Mouse (Mus musculus): Measurements from ENCODE around the gene Slc25a10. TPM values are rescaled to one million over a fixed set of nuclear protein-coding genes. Genes with fewer than 3 reads are reported as not detected.
A peak's percentile ranks its signal among the peaks of the same experiment; 100 is the strongest.

Slc25a10 gene
- total and polyA plus RNA-seq, 3 experiments, result 52.0 to 53.6 TPM; not detected in 1

DNA sequence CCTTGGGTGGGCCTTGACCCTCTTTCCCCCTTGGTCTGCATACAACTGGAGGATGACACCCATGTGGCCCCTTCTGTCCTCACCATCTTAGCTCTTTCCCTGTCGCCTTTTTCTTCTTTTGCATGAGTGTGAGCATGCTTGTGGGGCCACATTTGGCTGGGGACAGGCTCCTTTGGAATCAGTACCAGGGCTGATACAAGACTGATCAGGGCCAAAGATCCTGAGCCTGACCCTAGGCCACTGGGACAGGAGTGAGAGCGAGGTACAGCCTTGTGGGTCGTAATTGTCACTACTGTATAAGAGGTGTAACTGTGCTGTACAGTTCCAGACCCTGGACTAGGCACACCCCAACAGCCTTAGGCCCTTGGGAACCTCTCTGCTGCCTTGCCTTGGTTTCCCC is 2.3 kb downstream of the Slc25a10 start:
- no peak for DNase-seq (ENCODE audit: low read depth, low spot score)
- H3K27ac ChIP-seq (ENCODE audit: control insufficient read depth, low read depth, low read length), result no peak overlapping the region
- no peak overlapping the region for H3K9ac ChIP-seq (ENCODE audit: control insufficient read depth, low read depth, low read length, poor library complexity, severe bottlenecking)
- H3K9me3 ChIP-seq (replicated peaks; ENCODE audit: insufficient read depth, low read length), result no peaks in the 10 kb centered on the region
- H3K4me3 ChIP-seq (ENCODE audit: control insufficient read depth in 1 of 2, insufficient read depth in 1 of 2, low read depth in 2 of 2, low read length in 2 of 2), result no peak overlapping the region
- H3K79me2 ChIP-seq (ENCODE audit: control insufficient read depth, insufficient read depth, low read length, poor library complexity), result peaks cover 19% of the 10 kb centered on the region
- TF ChIP-seq POLR2AphosphoS2 (IDR thresholded peaks at IDR 0.05; ENCODE audit: low read length) (no peak), ZKSCAN1 (IDR thresholded peaks at IDR 0.05; ENCODE audit: low read depth, low read length) (no peak)
- peaks cover 0 to 20% of the 10 kb centered on the region in 2 experiments; a peak in 2 of 4 replicates for H3K4me1 ChIP-seq (ENCODE audit: control insufficient read depth in 1 of 2, insufficient read depth in 2 of 2, low read length in 2 of 2)
- H3K36me3 ChIP-seq (ENCODE audit: control insufficient read depth in 1 of 2, insufficient read depth in 2 of 2, low read length in 2 of 2), result peaks cover 0 to 11% of the 10 kb centered on the region in 2 experiments; a peak in 2 of 4 replicates
- H3K27me3 ChIP-seq (ENCODE audit: control insufficient read depth in 1 of 2, insufficient read depth in 2 of 2, low read length in 2 of 2), result no peaks in the 10 kb centered on the region

DNA sequence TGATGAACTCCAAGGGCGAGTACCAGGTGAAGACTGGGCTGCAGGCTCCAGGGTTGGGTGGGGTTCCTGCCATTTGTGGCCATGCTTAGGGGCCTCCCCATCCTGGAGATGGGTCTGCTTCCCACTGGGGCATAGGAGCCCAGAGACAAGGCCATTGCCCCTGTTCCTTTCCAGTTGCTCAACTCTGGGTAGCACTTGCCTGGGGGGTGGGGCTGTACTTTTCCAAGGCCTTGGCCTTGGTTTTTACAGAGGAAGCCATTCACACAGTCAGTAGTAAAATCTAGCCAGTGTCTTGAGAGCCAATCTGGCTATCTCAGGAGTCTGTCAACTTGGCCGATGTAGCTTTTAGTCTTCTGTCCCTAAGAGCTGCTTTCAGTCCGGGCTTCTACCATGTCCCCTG is 5.8 kb downstream of the Slc25a10 start:
- 0 out of 4 replicates have a peak, but pooled peaks cover 0 to 4% of the 10 kb centered on the region in 2 experiments for H3K4me1 ChIP-seq (ENCODE audit: control insufficient read depth in 1 of 2, insufficient read depth in 2 of 2, low read length in 2 of 2)
- H3K27me3 ChIP-seq (ENCODE audit: control insufficient read depth in 1 of 2, insufficient read depth in 2 of 2, low read length in 2 of 2), result no peaks in the 10 kb centered on the region
- no peak for DNase-seq (ENCODE audit: low read depth, low spot score)
- no peaks in the 10 kb centered on the region for H3K9me3 ChIP-seq (replicated peaks; ENCODE audit: insufficient read depth, low read length)
- 0 out of 4 replicates have a peak, but pooled peaks of 1 of the 2 experiments have one; percentile 1 for TF ChIP-seq POLR2A (IDR thresholded peaks at IDR 0.05; ENCODE audit: control insufficient read depth in 1 of 2, insufficient read depth in 1 of 2, low read depth in 1 of 2, low read length in 2 of 2, poor library complexity in 1 of 2)
- TF ChIP-seq MEF2A (IDR thresholded peaks at IDR 0.05; ENCODE audit: extremely low read depth, insufficient replicate concordance, low read depth, low read length, poor library complexity, severe bottlenecking), result no peak
- H3K9ac ChIP-seq (ENCODE audit: control insufficient read depth, low read depth, low read length, poor library complexity, severe bottlenecking), result no peak overlapping the region
- H3K79me2 ChIP-seq (ENCODE audit: control insufficient read depth, insufficient read depth, low read length, poor library complexity), result peaks cover 10% of the 10 kb centered on the region
- no peaks in the 10 kb centered on the region; a peak in 1 of 4 replicates for H3K36me3 ChIP-seq (ENCODE audit: control insufficient read depth in 1 of 2, insufficient read depth in 2 of 2, low read length in 2 of 2)
- H3K4me3 ChIP-seq (ENCODE audit: control insufficient read depth in 1 of 2, insufficient read depth in 1 of 2, low read depth in 2 of 2, low read length in 2 of 2), result no peak overlapping the region
- H3K27ac ChIP-seq (ENCODE audit: control insufficient read depth, low read depth, low read length), result no peak overlapping the region

DNA sequence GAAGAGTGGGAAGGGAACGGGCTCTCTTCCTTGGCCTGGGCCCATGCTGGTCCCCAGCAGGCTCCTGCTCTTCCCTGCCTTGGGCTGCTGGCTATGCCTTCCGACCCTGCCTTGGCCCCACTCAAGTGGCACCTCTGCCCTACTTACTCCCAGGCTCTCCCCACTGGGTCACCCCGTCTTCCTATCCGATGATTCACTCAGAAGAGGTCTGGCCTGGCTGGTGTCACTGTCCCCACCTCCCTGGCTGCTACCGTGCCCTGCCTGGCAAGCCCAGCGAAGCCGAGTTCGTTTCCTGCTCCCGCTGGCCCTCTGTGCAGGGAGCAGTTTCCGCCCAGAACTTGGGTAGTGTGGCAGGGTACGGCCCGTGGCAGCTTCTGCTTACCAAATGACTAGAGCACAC is 6.6 kb downstream of the Slc25a10 start:
- H3K9ac ChIP-seq (ENCODE audit: control insufficient read depth, low read depth, low read length, poor library complexity, severe bottlenecking), result no peak overlapping the region
- no peak overlapping the region for H3K4me3 ChIP-seq (ENCODE audit: control insufficient read depth in 1 of 2, insufficient read depth in 1 of 2, low read depth in 2 of 2, low read length in 2 of 2)
- H3K27me3 ChIP-seq (ENCODE audit: control insufficient read depth in 1 of 2, insufficient read depth in 2 of 2, low read length in 2 of 2), result no peaks in the 10 kb centered on the region
- H3K4me1 ChIP-seq (ENCODE audit: control insufficient read depth in 1 of 2, insufficient read depth in 2 of 2, low read length in 2 of 2), result no peaks in the 10 kb centered on the region
- TF ChIP-seq ZC3H11A (IDR thresholded peaks at IDR 0.05; ENCODE audit: low read depth, low read length) (no peak), KAT2A (conservative IDR thresholded peaks at IDR 0.05; ENCODE audit: low read depth, low read length) (no peak), TCF12 (IDR thresholded peaks at IDR 0.05; ENCODE audit: low read depth, low read length) (no peak), MXI1 (IDR thresholded peaks at IDR 0.05; ENCODE audit: low read depth, low read length) (no peak)
- peaks cover 3% of the 10 kb centered on the region; the same call in 1 of the 2 replicates for H3K79me2 ChIP-seq (ENCODE audit: control insufficient read depth, insufficient read depth, low read length, poor library complexity)
- DNase-seq (ENCODE audit: low read depth, low spot score), result no peak
- H3K36me3 ChIP-seq (ENCODE audit: control insufficient read depth in 1 of 2, insufficient read depth in 2 of 2, low read length in 2 of 2), result no peaks in the 10 kb centered on the region
- no peak overlapping the region for H3K27ac ChIP-seq (ENCODE audit: control insufficient read depth, low read depth, low read length)
- H3K9me3 ChIP-seq (replicated peaks; ENCODE audit: insufficient read depth, low read length), result no peaks in the 10 kb centered on the region

DNA sequence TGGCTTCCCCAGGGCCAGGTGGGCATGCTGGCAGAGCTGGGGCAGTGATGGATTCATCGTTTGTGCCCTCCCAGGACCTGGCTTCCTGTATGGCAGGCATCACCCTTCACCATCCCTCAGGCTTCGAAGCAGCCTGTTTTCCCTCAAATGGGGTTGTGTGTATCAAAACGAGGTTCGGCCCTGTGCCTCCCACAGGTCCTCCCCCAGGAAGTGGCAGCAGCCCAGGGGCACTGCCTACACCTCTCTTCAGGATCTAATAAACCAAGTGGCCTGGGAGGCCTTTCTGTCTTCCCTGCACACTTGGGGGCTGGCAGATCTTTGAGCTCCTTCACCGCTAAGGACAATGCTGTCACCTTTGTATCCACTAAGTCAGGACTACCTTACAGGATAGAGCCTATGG is 7.3 kb downstream of the Slc25a10 start:
- H3K27me3 ChIP-seq (ENCODE audit: control insufficient read depth in 1 of 2, insufficient read depth in 2 of 2, low read length in 2 of 2), result no peaks in the 10 kb centered on the region; a peak in 1 of 4 replicates
- no peaks in the 10 kb centered on the region for H3K36me3 ChIP-seq (ENCODE audit: control insufficient read depth in 1 of 2, insufficient read depth in 2 of 2, low read length in 2 of 2)
- no peak for TF ChIP-seq ZKSCAN1 (IDR thresholded peaks at IDR 0.05; ENCODE audit: low read depth, low read length)
- TF ChIP-seq NRF1 (IDR thresholded peaks at IDR 0.05; ENCODE audit: insufficient read depth, low read depth, low read length, poor library complexity, severe bottlenecking), result no peak
- TF ChIP-seq GABPA (IDR thresholded peaks at IDR 0.05; ENCODE audit: low read depth, low read length), result no peak
- TF ChIP-seq E2F4 (IDR thresholded peaks at IDR 0.05; ENCODE audit: borderline replicate concordance, low read depth, low read length), result no peak
- TF ChIP-seq POLR2AphosphoS2 (IDR thresholded peaks at IDR 0.05; ENCODE audit: low read length), result no peak
- TF ChIP-seq USF1 (IDR thresholded peaks at IDR 0.05; ENCODE audit: low read depth, low read length), result no peak
- TF ChIP-seq SMC3 (IDR thresholded peaks at IDR 0.05; ENCODE audit: low read depth, low read length), result no peak
- no peak for TF ChIP-seq POLR2A (IDR thresholded peaks at IDR 0.05; ENCODE audit: control insufficient read depth in 1 of 2, insufficient read depth in 1 of 2, low read depth in 1 of 2, low read length in 2 of 2, poor library complexity in 1 of 2)
- no peak for TF ChIP-seq MXI1 (IDR thresholded peaks at IDR 0.05; ENCODE audit: low read depth, low read length)
- TF ChIP-seq UBTF (IDR thresholded peaks at IDR 0.05; ENCODE audit: borderline replicate concordance, insufficient read depth, low read depth, low read length), result no peak
- TF ChIP-seq TBP (IDR thresholded peaks at IDR 0.05; ENCODE audit: low read depth, low read length), result no peak
- TF ChIP-seq EP300 (IDR thresholded peaks at IDR 0.05; ENCODE audit: low read depth in 1 of 2, low read length in 2 of 2), result no peak
- TF ChIP-seq RCOR1 (IDR thresholded peaks at IDR 0.05; ENCODE audit: low read depth, low read length), result no peak
- TF ChIP-seq MAZ (IDR thresholded peaks at IDR 0.05; ENCODE audit: low read depth, low read length), result no peak
- H3K4me3 ChIP-seq (ENCODE audit: control insufficient read depth in 1 of 2, insufficient read depth in 1 of 2, low read depth in 2 of 2, low read length in 2 of 2), result no peak overlapping the region
- H3K79me2 ChIP-seq (ENCODE audit: control insufficient read depth, insufficient read depth, low read length, poor library complexity), result no peaks in the 10 kb centered on the region
- H3K9me3 ChIP-seq (replicated peaks; ENCODE audit: insufficient read depth, low read length), result no peaks in the 10 kb centered on the region
- no peak for DNase-seq (ENCODE audit: low read depth, low spot score)
- no peak overlapping the region for H3K27ac ChIP-seq (ENCODE audit: control insufficient read depth, low read depth, low read length)
- H3K4me1 ChIP-seq (ENCODE audit: control insufficient read depth in 1 of 2, insufficient read depth in 2 of 2, low read length in 2 of 2), result no peaks in the 10 kb centered on the region
- no peak overlapping the region for H3K9ac ChIP-seq (ENCODE audit: control insufficient read depth, low read depth, low read length, poor library complexity, severe bottlenecking)

Measured in MEL (cell line).